Mouse (Mus musculus): Measurements from ENCODE around the gene Teddm1b. TPM values are rescaled to one million over a fixed set of nuclear protein-coding genes. Genes with fewer than 3 reads are reported as not detected.
"Not testable (repeated sequence)": the region's sequence is repeated elsewhere in the genome, so short reads cannot be mapped to it uniquely, and the experiment has no call there.

Gene Teddm1b
- polyA plus RNA-seq (2014; fragmentation: Nextera tagmentation; extraction: Ambion mirVana): 0.28 and 0.67 TPM in 2 replicates

- Histone ChIP-seq H3K4me2 (ENCODE audit: low read depth, severe bottlenecking) (no peak within 1 kb of the TSS), H3K4me3 (ENCODE audit: low read depth, low read length) (no peak within 1 kb of the TSS), H3K36me3 (ENCODE audit: control insufficient read depth, insufficient read depth, low read length) (no peaks in the 10 kb centered on the region), H3K9ac (ENCODE audit: low read length) (no peak within 1 kb of the TSS), H3K27me3 (ENCODE audit: control insufficient read depth, insufficient read depth, low read length) (no peaks in the 10 kb centered on the region), H3K27ac (replicated peaks; ENCODE audit: low read depth, low read length) (no peak within 1 kb of the TSS), H3K9me3 (ENCODE audit: control insufficient read depth, low read length) (no peaks in the 10 kb centered on the region), H3K4me1 (ENCODE audit: control insufficient read depth, insufficient read depth, low read length) (no peaks in the 10 kb centered on the region)
- no peak for ATAC-seq (ENCODE audit: insufficient number of reproducible peaks, low FRiP score, low TSS enrichment, low read depth)
- DNase-seq (ENCODE audit: low spot score): no peak
- WGBS: 92% methylated on average over 6 of the region's 6 CpGs
These were observed at the start of gene Teddm1b for GRCm38 (mm10) chr1:153874045-153874444. Gene Teddm1b, plus strand, starts transcription at chr1:153874345.

DNA sequence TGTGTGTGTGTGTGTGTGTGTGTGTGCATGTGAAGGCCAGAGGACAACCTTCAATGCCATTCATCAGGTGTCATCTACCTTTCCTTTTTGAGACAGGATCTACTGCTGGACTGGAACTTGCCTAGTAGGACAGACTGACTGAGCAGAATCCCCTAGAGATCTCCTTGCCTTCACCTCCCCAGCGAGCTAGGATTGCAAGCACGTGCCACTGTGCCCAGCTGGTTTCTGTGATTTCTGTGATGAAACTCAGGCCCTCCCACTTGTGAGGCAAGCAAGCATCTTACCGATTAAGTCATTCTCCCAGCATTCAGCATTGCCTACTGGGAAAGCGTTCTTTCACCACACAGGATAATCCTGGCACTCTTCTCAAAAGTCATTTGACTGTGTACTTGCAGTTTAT, 43.4 kb upstream of the Teddm1b start:
- H3K4me2 ChIP-seq (ENCODE audit: low read depth, severe bottlenecking): no peak overlapping the region
- H3K4me3 ChIP-seq (ENCODE audit: low read depth, low read length): no peak overlapping the region
- H3K36me3 ChIP-seq (ENCODE audit: control insufficient read depth, insufficient read depth, low read length): no peaks in the 10 kb centered on the region
- no peak overlapping the region for H3K27ac ChIP-seq (replicated peaks; ENCODE audit: low read depth, low read length)
- no peak overlapping the region for H3K9ac ChIP-seq (ENCODE audit: low read length)
- no peaks in the 10 kb centered on the region for H3K27me3 ChIP-seq (ENCODE audit: control insufficient read depth, insufficient read depth, low read length)
- H3K4me1 ChIP-seq (ENCODE audit: control insufficient read depth, insufficient read depth, low read length): no peaks in the 10 kb centered on the region
- no peaks in the 10 kb centered on the region for H3K9me3 ChIP-seq (ENCODE audit: control insufficient read depth, low read length)
- no peak for DNase-seq (ENCODE audit: low spot score)
- WGBS: 74% methylated on average over 4 of the region's 4 CpGs
- ATAC-seq (ENCODE audit: insufficient number of reproducible peaks, low FRiP score, low TSS enrichment, low read depth): no peak

- H3K4me1 ChIP-seq (ENCODE audit: control insufficient read depth, insufficient read depth, low read length): no peaks in the 10 kb centered on the region
- no peak overlapping the region for H3K4me2 ChIP-seq (ENCODE audit: low read depth, severe bottlenecking)
- WGBS: 89% methylated on average over 4 of the region's 4 CpGs
- no peaks in the 10 kb centered on the region for H3K9me3 ChIP-seq (ENCODE audit: control insufficient read depth, low read length)
- H3K27me3 ChIP-seq (ENCODE audit: control insufficient read depth, insufficient read depth, low read length): no peaks in the 10 kb centered on the region
- no peak overlapping the region for H3K4me3 ChIP-seq (ENCODE audit: low read depth, low read length)
- no peak overlapping the region for H3K27ac ChIP-seq (replicated peaks; ENCODE audit: low read depth, low read length)
- no peaks in the 10 kb centered on the region for H3K36me3 ChIP-seq (ENCODE audit: control insufficient read depth, insufficient read depth, low read length)
- DNase-seq (ENCODE audit: low spot score) (no peak), ATAC-seq (ENCODE audit: insufficient number of reproducible peaks, low FRiP score, low TSS enrichment, low read depth) (no peak)
- no peak overlapping the region for H3K9ac ChIP-seq (ENCODE audit: low read length)
These were observed 38.1 kb upstream of the Teddm1b start for GRCm38 (mm10) chr1:153836036-153836435.

GRCm38 (mm10) chr1:153842121-153842740, 31.9 kb upstream of the Teddm1b start:
- Histone ChIP-seq H3K4me3 (ENCODE audit: low read depth, low read length) (no peak overlapping the region), H3K9me3 (ENCODE audit: control insufficient read depth, low read length) (no peaks in the 10 kb centered on the region), H3K27ac (replicated peaks; ENCODE audit: low read depth, low read length) (no peak overlapping the region), H3K4me2 (ENCODE audit: low read depth, severe bottlenecking) (no peak overlapping the region), H3K27me3 (ENCODE audit: control insufficient read depth, insufficient read depth, low read length) (no peaks in the 10 kb centered on the region), H3K4me1 (ENCODE audit: control insufficient read depth, insufficient read depth, low read length) (no peaks in the 10 kb centered on the region), H3K36me3 (ENCODE audit: control insufficient read depth, insufficient read depth, low read length) (no peaks in the 10 kb centered on the region), H3K9ac (ENCODE audit: low read length) (no peak overlapping the region)
- 88% methylated on average over 11 of the region's 11 CpGs for WGBS
- ATAC-seq (ENCODE audit: insufficient number of reproducible peaks, low FRiP score, low TSS enrichment, low read depth) (no peak), DNase-seq (ENCODE audit: low spot score) (no peak)

DNA sequence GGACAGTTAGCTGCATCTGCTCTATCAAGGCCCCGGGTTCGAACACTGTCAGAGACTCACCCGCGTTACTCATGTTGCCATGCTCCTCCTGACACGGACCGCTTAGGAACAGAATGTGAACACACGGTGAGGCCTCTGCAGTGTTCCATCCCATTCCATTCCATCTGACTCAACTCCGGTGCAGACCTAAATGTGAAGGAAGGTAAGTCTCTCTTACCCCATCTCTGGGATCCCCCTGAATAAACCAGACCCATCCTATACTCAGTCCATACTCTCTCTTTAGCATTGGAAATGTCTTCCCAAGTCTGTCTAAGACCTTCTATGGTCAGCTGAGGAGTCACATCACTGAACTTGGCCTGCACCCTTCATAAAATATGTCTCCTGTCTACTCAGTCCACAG, 30.1 kb upstream of the Teddm1b start, which contains the start of gene Rgsl1:
Rgsl1 (minus strand) TSS at position 101 of the 400 bp plus-strand sequence.
- H3K4me2 ChIP-seq (ENCODE audit: low read depth, severe bottlenecking): no peak within 1 kb of the TSS
- DNase-seq (ENCODE audit: low spot score) (no peak), ATAC-seq (ENCODE audit: insufficient number of reproducible peaks, low FRiP score, low TSS enrichment, low read depth) (no peak)
- no peak within 1 kb of the TSS for H3K4me3 ChIP-seq (ENCODE audit: low read depth, low read length)
- H3K36me3 ChIP-seq (ENCODE audit: control insufficient read depth, insufficient read depth, low read length): no peaks in the 10 kb centered on the region
- H3K4me1 ChIP-seq (ENCODE audit: control insufficient read depth, insufficient read depth, low read length): no peaks in the 10 kb centered on the region
- H3K9me3 ChIP-seq (ENCODE audit: control insufficient read depth, low read length): no peaks in the 10 kb centered on the region
- H3K27me3 ChIP-seq (ENCODE audit: control insufficient read depth, insufficient read depth, low read length): no peaks in the 10 kb centered on the region
- WGBS: 95% methylated on average over 8 of the region's 8 CpGs
- no peak within 1 kb of the TSS for H3K27ac ChIP-seq (replicated peaks; ENCODE audit: low read depth, low read length)
- H3K9ac ChIP-seq (ENCODE audit: low read length): no peak within 1 kb of the TSS

DNA sequence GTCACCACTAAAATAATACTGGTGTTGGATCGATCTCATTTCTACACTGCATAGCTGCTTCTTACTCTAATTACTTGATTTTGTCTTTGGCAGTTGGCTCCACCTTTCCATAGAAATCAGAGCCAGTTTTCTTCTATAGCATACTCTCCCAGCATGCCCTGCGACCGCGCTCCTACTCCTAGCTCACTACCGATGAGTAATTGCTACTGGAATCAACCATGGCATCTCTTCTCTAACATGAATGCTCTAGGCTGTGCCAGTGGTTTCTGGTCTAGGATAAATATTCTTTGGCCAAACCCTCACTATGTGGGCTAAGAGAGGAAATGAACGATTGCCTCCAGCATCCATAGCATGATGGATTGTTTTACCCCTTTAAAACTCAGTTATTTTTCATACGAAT, 27.7 kb upstream of the Teddm1b start:
- H3K36me3 ChIP-seq (ENCODE audit: control insufficient read depth, insufficient read depth, low read length): no peaks in the 10 kb centered on the region
- H3K27ac ChIP-seq (replicated peaks; ENCODE audit: low read depth, low read length): no peak overlapping the region
- WGBS: 92% methylated on average over 7 of the region's 7 CpGs
- H3K9ac ChIP-seq (ENCODE audit: low read length): no peak overlapping the region
- H3K4me1 ChIP-seq (ENCODE audit: control insufficient read depth, insufficient read depth, low read length): 0 out of 2 replicates have a peak, but pooled peaks cover under 1% of the 10 kb centered on the region
- no peak overlapping the region for H3K4me3 ChIP-seq (ENCODE audit: low read depth, low read length)
- H3K9me3 ChIP-seq (ENCODE audit: control insufficient read depth, low read length): no peaks in the 10 kb centered on the region
- DNase-seq (ENCODE audit: low spot score) (no peak), ATAC-seq (ENCODE audit: insufficient number of reproducible peaks, low FRiP score, low TSS enrichment, low read depth) (no peak)
- H3K4me2 ChIP-seq (ENCODE audit: low read depth, severe bottlenecking): no peak overlapping the region
- H3K27me3 ChIP-seq (ENCODE audit: control insufficient read depth, insufficient read depth, low read length): no peaks in the 10 kb centered on the region

- Histone ChIP-seq H3K4me1 (ENCODE audit: control insufficient read depth, insufficient read depth, low read length) (0 out of 2 replicates have a peak, but pooled peaks cover 2% of the 10 kb centered on the region), H3K27me3 (ENCODE audit: control insufficient read depth, insufficient read depth, low read length) (no peaks in the 10 kb centered on the region), H3K9me3 (ENCODE audit: control insufficient read depth, low read length) (no peaks in the 10 kb centered on the region), H3K4me2 (ENCODE audit: low read depth, severe bottlenecking) (no peak overlapping the region), H3K27ac (replicated peaks; ENCODE audit: low read depth, low read length) (no peak overlapping the region), H3K36me3 (ENCODE audit: control insufficient read depth, insufficient read depth, low read length) (no peaks in the 10 kb centered on the region), H3K4me3 (ENCODE audit: low read depth, low read length) (no peak overlapping the region), H3K9ac (ENCODE audit: low read length) (no peak overlapping the region)
- no peak for DNase-seq (ENCODE audit: low spot score)
- 37% methylated on average over 6 of the region's 6 CpGs for WGBS
- no peak for ATAC-seq (ENCODE audit: insufficient number of reproducible peaks, low FRiP score, low TSS enrichment, low read depth)
These were observed 27.3 kb upstream of the Teddm1b start for GRCm38 (mm10) chr1:153846867-153847266.

DNA sequence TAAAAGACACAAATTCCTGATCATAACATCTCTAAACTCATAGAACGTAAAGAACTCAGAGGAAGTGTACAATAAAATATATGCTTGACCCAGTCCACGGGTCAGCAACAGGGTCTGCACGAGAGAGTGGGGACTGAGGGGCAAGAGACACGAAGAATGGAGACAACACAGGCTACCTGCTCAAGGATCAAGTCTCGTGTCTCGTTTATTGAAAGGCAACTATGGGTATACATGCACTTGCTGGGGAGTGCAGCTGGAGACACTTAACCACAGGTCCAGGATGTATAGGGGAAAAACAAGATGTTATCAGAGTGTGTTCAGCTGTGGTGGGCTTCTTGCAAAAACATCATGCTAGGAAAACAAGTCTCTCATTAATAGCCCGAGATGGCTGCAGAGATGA, 21.4 kb upstream of the Teddm1b start:
- not testable (repeated sequence) for H3K4me2 ChIP-seq (ENCODE audit: low read depth, severe bottlenecking); H3K9ac ChIP-seq (ENCODE audit: low read length); H3K4me3 ChIP-seq (ENCODE audit: low read depth, low read length); H3K36me3 ChIP-seq (ENCODE audit: control insufficient read depth, insufficient read depth, low read length); ATAC-seq (ENCODE audit: insufficient number of reproducible peaks, low FRiP score, low TSS enrichment, low read depth); H3K4me1 ChIP-seq (ENCODE audit: control insufficient read depth, insufficient read depth, low read length); H3K27me3 ChIP-seq (ENCODE audit: control insufficient read depth, insufficient read depth, low read length); H3K9me3 ChIP-seq (ENCODE audit: control insufficient read depth, low read length); H3K27ac ChIP-seq (replicated peaks; ENCODE audit: low read depth, low read length); DNase-seq (ENCODE audit: low spot score)
- 81% methylated on average over 7 of the region's 7 CpGs for WGBS

- H3K36me3 ChIP-seq (ENCODE audit: control insufficient read depth, insufficient read depth, low read length): no peaks in the 10 kb centered on the region
- no peak overlapping the region for H3K27ac ChIP-seq (replicated peaks; ENCODE audit: low read depth, low read length)
- DNase-seq (ENCODE audit: low spot score): no peak
- no peaks in the 10 kb centered on the region for H3K9me3 ChIP-seq (ENCODE audit: control insufficient read depth, low read length)
- ATAC-seq (ENCODE audit: insufficient number of reproducible peaks, low FRiP score, low TSS enrichment, low read depth): no peak
- WGBS: 81% methylated on average over 8 of the region's 8 CpGs
- H3K4me3 ChIP-seq (ENCODE audit: low read depth, low read length): no peak overlapping the region
- H3K4me2 ChIP-seq (ENCODE audit: low read depth, severe bottlenecking): no peak overlapping the region
- H3K27me3 ChIP-seq (ENCODE audit: control insufficient read depth, insufficient read depth, low read length): no peaks in the 10 kb centered on the region
- H3K9ac ChIP-seq (ENCODE audit: low read length): no peak overlapping the region
- 0 out of 2 replicates have a peak, but pooled peaks cover 2% of the 10 kb centered on the region for H3K4me1 ChIP-seq (ENCODE audit: control insufficient read depth, insufficient read depth, low read length)
These were observed 18.2 kb upstream of the Teddm1b start for GRCm38 (mm10) chr1:153855946-153856345.
